Mouse (Mus musculus) cerebellum, adult 18-20 months (tissue): ENCODE measurements around the gene Pnma1.

ENCODE experiments used
- DNase-seq, 2 experiments: peaks; one replicate each; pipeline ENCODE4 v3.0.0; 2021

Pnma1 gene

GRCm38 (mm10) chr12:84147954-84148621 is at the start of gene Pnma1:
Gene Pnma1, minus strand, starts transcription at chr12:84148489.
- peak; percentile 60 to 63 for DNase-seq

DNA sequence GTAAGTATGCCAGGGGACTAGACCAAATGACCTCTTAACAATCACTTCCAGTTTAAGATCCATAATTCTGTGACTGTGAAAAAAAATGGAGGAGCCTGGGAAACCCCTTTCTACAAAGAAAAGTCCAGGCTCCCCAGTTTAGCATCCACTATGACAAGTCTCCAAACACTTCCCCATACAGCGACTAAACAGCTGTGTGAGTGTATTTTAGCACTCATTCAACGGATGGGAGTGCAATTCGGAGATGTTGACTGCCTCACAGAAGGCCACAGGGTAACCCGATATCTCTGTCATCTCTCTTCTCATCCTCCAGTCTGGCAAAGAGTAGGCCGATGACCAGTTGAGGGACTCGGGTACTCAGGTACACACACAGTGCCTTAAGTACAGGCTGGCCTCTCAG is 46.9 kb upstream of the Pnma1 start:
- DNase-seq: no peak

GRCm38 (mm10) chr12:84194400-84195109 is 46.3 kb upstream of the Pnma1 start:
- no peak for DNase-seq

- DNase-seq: peak; percentile 87 to 90
Observed at GRCm38 (mm10) chr12:84193642-84194399, 45.5 kb upstream of the Pnma1 start.

DNA sequence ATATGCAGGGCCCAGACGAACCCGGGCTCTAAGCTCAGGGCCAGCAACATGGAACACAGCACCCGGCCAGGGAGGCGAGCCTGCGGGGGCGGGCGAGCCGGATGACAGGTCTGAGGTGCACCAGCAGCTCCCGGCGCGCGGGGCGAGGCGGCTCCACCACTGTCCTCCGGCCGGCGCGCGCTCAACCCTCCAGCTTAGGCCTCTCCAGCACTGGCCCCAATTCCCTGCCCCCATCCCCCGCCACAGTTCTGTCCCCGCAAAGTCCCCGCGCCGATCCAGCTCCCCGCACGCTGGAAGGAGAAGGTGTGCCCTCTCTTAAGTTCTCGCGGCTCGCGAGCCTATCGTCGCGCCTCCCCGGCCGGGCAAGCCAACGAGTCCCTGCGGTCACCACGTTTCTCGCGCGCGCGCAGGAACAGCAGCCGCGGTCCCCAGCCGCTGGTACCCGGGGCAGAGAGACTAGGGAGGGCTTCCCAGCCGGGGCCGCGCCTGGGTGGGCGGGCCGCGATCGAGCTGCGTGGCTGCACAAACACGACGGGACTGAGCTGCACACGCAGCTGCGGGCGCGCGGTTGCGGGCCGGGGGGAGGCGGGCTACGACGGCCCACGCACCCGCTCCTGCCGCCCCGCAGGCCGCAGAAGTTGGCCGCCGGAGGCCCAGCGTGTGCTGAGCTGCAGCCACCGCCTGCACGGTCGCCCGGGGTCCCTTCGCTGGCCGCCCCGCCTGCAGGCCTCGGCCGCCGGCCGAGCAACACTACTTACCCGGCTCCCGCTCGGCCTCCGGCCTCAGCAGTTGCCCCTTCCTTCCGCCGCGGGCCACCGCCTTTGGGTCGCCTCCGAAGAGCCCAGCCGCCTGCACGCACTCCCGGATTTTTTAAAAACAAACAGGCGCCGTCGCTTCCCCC is 44.7 kb upstream of the Pnma1 start:
- peak; percentile 66 to 73 for DNase-seq

DNA sequence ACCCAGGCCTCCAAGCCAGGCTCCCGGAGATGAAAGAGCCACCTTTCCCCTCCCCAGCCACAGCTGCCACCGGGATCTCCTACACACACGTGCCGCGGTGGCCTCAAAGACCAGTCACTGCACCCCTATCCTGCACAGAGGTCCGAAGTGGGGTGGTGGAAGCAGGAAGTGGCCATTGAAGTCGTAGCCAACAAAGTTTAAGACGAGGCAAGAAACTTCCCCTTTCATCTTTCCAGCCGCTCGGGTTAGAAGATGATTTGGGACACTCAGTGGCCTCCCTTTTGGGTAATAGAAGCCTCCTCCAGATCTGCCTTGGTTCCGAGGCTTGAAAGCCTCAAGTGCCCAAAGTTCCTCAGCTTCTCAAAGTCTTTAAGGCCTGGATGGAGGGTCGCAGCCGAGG is 44.0 kb upstream of the Pnma1 start:
- DNase-seq: peak in 1 of 2 experiments; percentile 20

GRCm38 (mm10) chr12:84191770-84192169 is 43.5 kb upstream of the Pnma1 start:
- peak in 1 of 2 experiments; percentile 12 for DNase-seq

DNA sequence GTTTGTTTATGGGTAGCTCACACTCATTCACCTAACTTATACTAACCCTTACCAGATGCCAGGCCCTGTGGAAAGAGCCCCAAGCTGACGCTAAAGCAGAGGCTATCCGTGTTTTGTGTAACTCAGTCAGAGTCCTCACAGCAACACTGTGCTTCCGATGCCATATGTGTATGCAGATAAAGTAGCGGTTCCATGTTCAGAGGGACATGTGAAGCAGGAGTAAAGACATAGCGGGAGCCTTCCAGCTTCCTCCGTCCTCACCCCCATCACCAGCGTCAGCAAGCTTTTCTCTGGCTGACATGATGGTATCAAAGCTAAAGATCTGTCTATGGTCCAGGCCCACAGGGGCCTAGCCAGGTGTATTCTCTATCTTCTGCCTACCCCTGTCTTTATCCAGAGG is 42.9 kb upstream of the Pnma1 start:
- DNase-seq: no peak

- DNase-seq: no peak
Observed at GRCm38 (mm10) chr12:84190151-84190820, 42.0 kb upstream of the Pnma1 start.

DNA sequence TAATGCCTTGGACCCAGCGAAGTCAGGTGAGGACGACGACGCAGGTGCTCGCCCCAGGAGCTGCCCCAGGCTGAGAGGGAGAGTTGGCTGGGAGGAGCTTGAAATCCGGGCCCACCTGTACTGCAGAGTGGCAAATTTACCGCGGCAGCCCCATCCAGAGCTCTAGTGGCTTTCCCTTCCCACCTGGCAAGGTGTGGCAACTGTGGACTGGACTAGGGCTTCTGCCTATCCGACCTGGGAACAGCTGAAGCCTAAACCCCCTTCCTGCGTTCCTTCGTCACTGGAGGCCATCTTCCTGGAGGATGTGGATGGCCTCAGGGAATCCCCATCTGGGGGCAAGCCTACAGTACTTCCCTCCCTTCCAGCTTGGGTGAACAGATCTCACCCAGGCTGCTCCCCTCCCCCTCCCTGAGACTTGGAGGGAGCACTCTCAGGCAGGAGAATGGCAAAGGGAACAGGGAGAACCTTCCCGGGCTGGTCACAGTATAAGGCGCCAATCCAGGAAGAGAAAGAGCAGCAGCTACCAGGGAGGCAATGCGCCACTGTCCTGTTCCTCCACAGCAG is 40.7 kb upstream of the Pnma1 start:
- peak in 1 of 2 experiments; percentile 32 for DNase-seq

- peak; percentile 55 to 64 for DNase-seq
Observed at GRCm38 (mm10) chr12:84187752-84188601, 39.7 kb upstream of the Pnma1 start.

- peak; percentile 49 to 55 for DNase-seq
Observed at GRCm38 (mm10) chr12:84186950-84187349, 38.7 kb upstream of the Pnma1 start.

- DNase-seq: no peak
Observed at GRCm38 (mm10) chr12:84186536-84186935, 38.2 kb upstream of the Pnma1 start.

- no peak for DNase-seq
Observed at GRCm38 (mm10) chr12:84185547-84185946, 37.3 kb upstream of the Pnma1 start.

DNA sequence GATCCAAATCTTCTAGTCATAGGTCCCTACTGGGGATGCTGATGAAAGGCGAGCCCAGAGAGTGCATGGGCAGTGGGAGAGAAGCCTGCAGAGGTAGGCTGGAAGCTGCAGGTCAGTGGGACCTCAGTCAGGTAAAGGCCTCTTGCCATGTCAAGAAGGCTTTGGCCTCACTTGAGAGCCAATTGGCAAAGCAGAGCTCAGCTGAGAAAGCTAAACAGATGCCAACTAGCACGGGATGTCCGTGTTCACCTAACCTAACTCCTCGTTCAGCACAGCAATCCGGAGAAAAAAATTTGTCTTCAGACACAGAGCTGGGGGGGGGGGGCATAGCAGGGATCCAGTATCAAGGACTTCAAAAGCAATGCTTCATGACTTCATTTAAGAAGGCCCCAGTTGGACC is 36.7 kb upstream of the Pnma1 start:
- peak in 1 of 2 experiments; percentile 38 for DNase-seq

DNA sequence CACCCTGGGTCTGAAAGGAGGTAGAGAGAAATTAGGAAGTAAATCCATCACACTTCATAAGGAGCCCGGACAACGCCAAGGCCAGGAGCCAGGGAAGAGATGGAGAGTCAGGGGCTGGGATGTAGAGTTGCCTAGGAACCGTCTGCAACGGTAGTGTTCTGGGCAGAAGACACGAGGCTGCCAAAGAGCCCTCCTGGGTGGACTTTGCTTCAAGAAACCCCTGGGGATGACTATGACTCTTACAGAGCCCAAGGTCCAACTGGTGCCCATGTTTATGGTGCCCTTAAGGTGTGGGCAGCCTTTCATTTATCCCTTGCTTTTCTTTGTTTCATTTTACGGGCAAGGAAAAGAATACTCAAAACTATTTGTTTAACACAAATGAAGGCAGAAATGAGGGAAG is 33.7 kb upstream of the Pnma1 start:
- no peak for DNase-seq

- peak; percentile 53 to 63 for DNase-seq
Observed at GRCm38 (mm10) chr12:84180701-84181435, 32.6 kb upstream of the Pnma1 start.

- DNase-seq: no peak
Observed at GRCm38 (mm10) chr12:84180090-84180489, 31.8 kb upstream of the Pnma1 start.

DNA sequence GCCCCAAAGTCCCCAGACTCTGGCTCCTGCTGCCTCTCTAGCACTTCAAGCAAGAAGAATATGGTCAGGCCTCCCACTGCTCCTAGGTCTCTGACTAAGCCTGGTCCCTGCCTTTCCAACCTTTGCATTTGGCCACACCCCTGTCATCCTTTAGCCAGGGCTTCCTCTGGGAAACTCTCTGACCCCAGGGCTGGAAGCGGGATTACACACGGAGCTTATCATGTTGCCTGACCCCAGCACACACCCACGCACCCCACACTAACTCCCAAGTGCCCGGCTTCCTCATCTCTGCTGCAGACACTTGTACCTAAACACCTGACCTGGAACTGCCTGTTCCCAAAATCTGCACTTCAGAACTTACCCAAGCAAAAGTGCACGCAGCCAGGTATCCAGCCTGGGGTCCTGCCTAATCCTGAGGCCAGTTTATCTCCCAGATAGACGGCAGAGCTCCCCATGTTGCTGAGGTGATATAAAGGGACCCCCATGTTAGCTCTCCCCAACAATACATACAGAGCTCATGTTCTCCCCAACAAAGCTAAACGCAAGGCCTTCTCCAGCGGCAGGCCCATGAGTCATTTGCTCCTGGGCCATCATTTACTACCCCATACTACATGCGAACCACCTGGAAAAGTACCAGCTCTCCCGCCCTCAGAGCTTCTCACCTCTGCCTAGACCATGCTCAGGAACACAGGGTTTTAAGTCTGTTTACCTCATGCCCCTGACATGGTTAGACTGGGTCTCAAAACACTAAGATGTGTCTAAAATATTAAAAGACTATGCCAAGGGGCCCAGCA is 30.6 kb upstream of the Pnma1 start:
- no peak for DNase-seq
